Mouse (Mus musculus) MEL (cell line): ENCODE data around the gene Vmn1r222. TPM values are rescaled to one million over a fixed set of nuclear protein-coding genes. Genes with fewer than 3 reads are reported as not detected.
"Not testable (repeated sequence)": the region's sequence is repeated elsewhere in the genome, so short reads cannot be mapped to it uniquely, and the experiment has no call there.

Source experiments
- DNase-seq: peaks from one replicate; pipeline ENCODE4 v3.0.0; 2011; ENCODE audit warnings: low read depth, low spot score
- H3K27ac ChIP-seq: 2 replicates; pipeline ENCODE4 v1.5.1; 2012; ENCODE audit warnings: low read depth, mild to moderate bottlenecking, control low read depth, low read length, moderate library complexity; ENCODE audit not compliant: control insufficient read depth
- H3K27me3 ChIP-seq, 2 experiments: fragments of 150-350 bp in 1 of 2; sonication (generic) in 1 of 2; 2 replicates each; pipeline ENCODE4 v1.6.1; 2012; ENCODE audit warnings: low read length in 2 of 2, mild to moderate bottlenecking in 2 of 2, improper control_type of control experiment in 1 of 2, moderate library complexity in 1 of 2; ENCODE audit not compliant: insufficient read depth in 2 of 2, control insufficient read depth in 1 of 2
- H3K36me3 ChIP-seq, 2 experiments: 2 replicates each; pipeline ENCODE4 v1.6.1; 2012 to 2014; ENCODE audit warnings: low read length in 2 of 2, improper control_type of control experiment in 1 of 2, inconsistent platforms in 1 of 2, mild to moderate bottlenecking in 1 of 2; ENCODE audit not compliant: insufficient read depth in 2 of 2, control insufficient read depth in 1 of 2
- H3K4me1 ChIP-seq, 2 experiments: fragments of 150-350 bp in 1 of 2; sonication (generic) in 1 of 2; 2 replicates each; pipeline ENCODE4 v1.6.1; 2012; ENCODE audit warnings: low read length in 2 of 2, improper control_type of control experiment in 1 of 2, mild to moderate bottlenecking in 1 of 2; ENCODE audit not compliant: insufficient read depth in 2 of 2, control insufficient read depth in 1 of 2
- H3K4me3 ChIP-seq, 2 experiments: fragments of 150-350 bp in 1 of 2; sonication (generic) in 1 of 2; 2 replicates each; pipeline ENCODE4 v1.5.1; 2012; ENCODE audit warnings: low read depth in 2 of 2, low read length in 2 of 2, mild to moderate bottlenecking in 2 of 2, moderate library complexity in 2 of 2, control low read depth in 1 of 2, improper control_type of control experiment in 1 of 2; ENCODE audit not compliant: control insufficient read depth in 1 of 2, insufficient read depth in 1 of 2
- H3K79me2 ChIP-seq: 2 replicates; pipeline ENCODE4 v1.6.1; 2012; ENCODE audit warnings: mild to moderate bottlenecking, low read length, moderate library complexity; ENCODE audit not compliant: control insufficient read depth, poor library complexity, insufficient read depth
- H3K9ac ChIP-seq: 2 replicates; pipeline ENCODE4 v1.6.1; 2012; ENCODE audit warnings: low read depth, mild to moderate bottlenecking, control low read depth, low read length, moderate library complexity; ENCODE audit not compliant: control insufficient read depth, poor library complexity, severe bottlenecking
- H3K9me3 ChIP-seq: fragments of 150-350 bp; sonication (generic); replicated peaks from 2 replicates; pipeline ENCODE4 v1.6.1; 2012; ENCODE audit warnings: mild to moderate bottlenecking, low read length, improper control_type of control experiment, moderate library complexity; ENCODE audit not compliant: insufficient read depth
- CHD2 ChIP-seq: IDR thresholded peaks from 2 replicates; pipeline ENCODE4 v1.6.1; 2011; ENCODE audit warnings: low read length, improper control_type of control experiment
- CTCF ChIP-seq, 3 experiments: IDR thresholded peaks in 2 of 3; conservative IDR thresholded peaks in 1 of 3; 2 replicates each; pipeline ENCODE4 v1.5.1; 2011 to 2012; ENCODE audit warnings: low read length in 3 of 3, low read depth in 2 of 3, mild to moderate bottlenecking in 2 of 3, improper control_type of control experiment in 1 of 3, inconsistent platforms in 1 of 3, mixed read lengths in 1 of 3, moderate library complexity in 1 of 3; ENCODE audit not compliant: control insufficient read depth in 1 of 3, insufficient read depth in 1 of 3, poor library complexity in 1 of 3, severe bottlenecking in 1 of 3
- E2F4 ChIP-seq: IDR thresholded peaks from 2 replicates; pipeline ENCODE4 v1.6.1; 2011; ENCODE audit warnings: low read depth, low read length, improper control_type of control experiment, borderline replicate concordance
- ELF1 ChIP-seq: IDR thresholded peaks from 2 replicates; pipeline ENCODE4 v1.6.1; 2014; ENCODE audit warnings: low read depth, mild to moderate bottlenecking, inconsistent platforms, low read length, improper control_type of control experiment, moderate library complexity
- GATA1 ChIP-seq: IDR thresholded peaks from 2 replicates; pipeline ENCODE4 v1.6.1; 2011; ENCODE audit warnings: low read depth, low read length, improper control_type of control experiment
- HCFC1 ChIP-seq: IDR thresholded peaks from 2 replicates; pipeline ENCODE4 v1.6.1; 2012; ENCODE audit warnings: low read depth, mild to moderate bottlenecking, inconsistent platforms, low read length, improper control_type of control experiment, moderate library complexity
- MYC ChIP-seq: IDR thresholded peaks from 2 replicates; pipeline ENCODE4 v1.6.1; 2011; ENCODE audit warnings: low read depth, mild to moderate bottlenecking, low read length, improper control_type of control experiment, moderate library complexity
- SMC3 ChIP-seq: IDR thresholded peaks from 2 replicates; pipeline ENCODE4 v1.6.1; 2011; ENCODE audit warnings: low read depth, low read length, improper control_type of control experiment
- TBP ChIP-seq: IDR thresholded peaks from 2 replicates; pipeline ENCODE4 v1.8.0; 2011; ENCODE audit warnings: low read depth, low read length, improper control_type of control experiment
- TCF12 ChIP-seq: IDR thresholded peaks from 2 replicates; pipeline ENCODE4 v1.6.1; 2014; ENCODE audit warnings: low read depth, mild to moderate bottlenecking, inconsistent platforms, low read length, improper control_type of control experiment, moderate library complexity
- USF2 ChIP-seq, 2 experiments: IDR thresholded peaks; 2 replicates each; pipeline ENCODE4 v1.6.1; 2011 to 2012; ENCODE audit warnings: improper control_type of control experiment in 2 of 2, low read length in 2 of 2, borderline replicate concordance in 1 of 2, inconsistent platforms in 1 of 2, low read depth in 1 of 2, mild to moderate bottlenecking in 1 of 2; ENCODE audit not compliant: insufficient read depth in 1 of 2
- polyA plus RNA-seq, 2 experiments: library from polyadenylated mRNA; stranded (reverse) in 1 of 2; unstranded in 1 of 2; fragments of >175 nt in 1 of 2; fragments of >200 nt in 1 of 2; gene quantifications; 2 replicates each; pipeline versions ENCODE4 v1.2.1 to v1.2.4; 2012; ENCODE audit warnings: low replicate concordance in 2 of 2, low read depth in 1 of 2; ENCODE audit not compliant: insufficient read length in 2 of 2, insufficient read depth in 1 of 2, missing spikeins in 1 of 2
- total RNA-seq: library from RNA; depleted of rRNA; stranded (reverse); fragments of 300-350 nt; gene quantifications from 2 replicates; pipeline ENCODE4 v1.2.3, GENCODE M21; 2012

Gene Vmn1r222
- total and polyA plus RNA-seq, 3 experiments: not detected

DNA sequence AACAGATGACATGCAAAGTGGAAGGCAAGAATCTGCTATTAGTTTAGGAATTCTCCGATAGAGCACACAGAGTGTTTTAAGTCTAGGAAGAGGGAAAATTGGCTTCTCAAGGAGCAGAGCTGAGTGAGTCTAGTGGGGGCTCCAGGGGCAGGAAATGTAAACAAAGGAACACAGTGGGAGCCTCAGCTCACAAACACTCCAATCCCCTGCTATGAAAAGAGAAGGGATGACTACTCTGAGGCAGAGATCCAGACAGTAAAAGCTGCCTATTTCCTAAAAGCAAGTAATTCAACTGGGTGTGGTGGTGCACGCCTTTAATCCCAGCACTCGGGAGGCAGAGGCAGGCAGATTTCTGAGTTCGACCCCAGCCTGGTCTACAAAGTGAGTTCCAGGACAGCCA lies 43.8 kb upstream of the Vmn1r222 start:
- Histone ChIP-seq H3K9ac (no peak overlapping the region), H3K27me3 (no peaks in the 10 kb centered on the region), H3K79me2 (no peaks in the 10 kb centered on the region), H3K36me3 (no peaks in the 10 kb centered on the region)
- TF ChIP-seq HCFC1: no peak
- no peak for TF ChIP-seq USF2 (IDR thresholded peaks at IDR 0.05; ENCODE audit: borderline replicate concordance in 1 of 2, insufficient read depth in 1 of 2, low read depth in 1 of 2, low read length in 2 of 2)
- no peak for TF ChIP-seq ELF1
- no peak for TF ChIP-seq GATA1
- TF ChIP-seq, all 39 proteins: peak for 0
- Histone ChIP-seq H3K4me3 (no peak overlapping the region), H3K27ac (no peak overlapping the region), H3K9me3 (no peaks in the 10 kb centered on the region), H3K4me1 (no peaks in the 10 kb centered on the region)
- DNase-seq: no peak

DNA sequence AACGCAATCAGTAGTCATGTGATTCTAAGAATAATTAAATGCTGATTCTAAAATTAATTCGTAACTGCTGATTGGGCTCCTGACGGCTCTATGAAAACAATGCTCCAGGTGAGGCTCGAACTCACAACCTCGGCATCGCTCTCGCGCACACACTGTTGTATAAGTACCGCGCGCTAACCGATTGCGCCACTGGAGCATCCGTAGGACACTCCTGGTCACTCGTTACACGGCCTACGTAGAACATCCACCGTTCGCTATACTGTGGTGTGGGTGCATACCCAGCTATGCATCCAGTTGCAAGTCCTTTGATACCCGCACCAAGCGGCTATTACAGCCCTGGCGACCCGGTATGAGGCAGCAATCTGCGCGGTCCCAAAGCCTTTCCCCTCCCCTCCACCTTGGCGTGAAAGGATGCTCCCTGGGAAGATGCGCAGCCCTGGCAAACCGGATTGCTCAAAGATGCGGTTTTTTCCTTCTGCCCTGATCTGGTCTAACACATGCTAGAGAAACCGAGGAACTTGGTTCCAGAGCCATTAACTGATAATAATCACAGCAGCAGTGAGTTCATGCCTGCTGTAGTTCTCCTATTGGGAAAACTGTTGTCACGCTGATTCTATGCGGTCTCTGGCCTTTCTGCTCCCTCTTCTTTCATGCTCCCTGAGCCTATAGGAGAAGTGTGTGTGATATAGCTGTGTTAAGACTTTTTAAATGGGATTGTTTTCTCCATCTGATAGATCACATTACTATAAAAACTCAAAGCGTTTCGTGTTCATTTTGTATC lies 34.8 kb upstream of the Vmn1r222 start:
- H3K27ac ChIP-seq: no peak overlapping the region
- TF ChIP-seq TBP (0 out of 2 replicates have a peak, but pooled peaks have one; percentile 39), E2F4 (no peak)
- DNase-seq: no peak
- no peaks in the 10 kb centered on the region for H3K27me3 ChIP-seq
- no peaks in the 10 kb centered on the region for H3K36me3 ChIP-seq
- H3K79me2 ChIP-seq: no peaks in the 10 kb centered on the region
- no peaks in the 10 kb centered on the region for H3K4me1 ChIP-seq
- H3K4me3 ChIP-seq: no peak overlapping the region
- no peak overlapping the region for H3K9ac ChIP-seq
- no peaks in the 10 kb centered on the region for H3K9me3 ChIP-seq

DNA sequence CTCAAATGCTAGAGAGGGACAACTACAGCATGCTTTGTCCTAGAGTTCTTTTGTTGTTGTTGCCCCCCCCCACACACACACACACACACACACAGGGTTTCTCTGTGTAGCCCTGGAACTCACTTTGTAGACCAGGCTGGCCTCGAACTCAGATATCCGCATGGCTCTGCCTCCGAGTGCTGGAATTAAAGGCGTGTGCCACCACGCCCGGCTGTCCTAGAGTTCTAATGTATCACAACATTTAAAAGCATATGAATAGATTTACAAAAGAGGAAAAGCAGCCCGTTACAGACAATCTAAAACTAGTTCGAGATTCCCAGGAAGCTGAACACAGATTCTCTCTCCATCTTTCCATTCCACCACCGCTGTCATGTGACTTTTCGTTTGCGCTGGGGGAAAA lies 33.9 kb upstream of the Vmn1r222 start:
- Histone ChIP-seq H3K27me3 (no peaks in the 10 kb centered on the region), H3K36me3 (no peaks in the 10 kb centered on the region), H3K9ac (no peak overlapping the region), H3K27ac (no peak overlapping the region), H3K4me1 (no peaks in the 10 kb centered on the region), H3K79me2 (no peaks in the 10 kb centered on the region), H3K4me3 (no peak overlapping the region), H3K9me3 (no peaks in the 10 kb centered on the region)
- no peak for TF ChIP-seq CTCF (IDR thresholded peaks at IDR 0.05 in 2 of 3, conservative IDR thresholded peaks at IDR 0.05 in 1 of 3; ENCODE audit: control insufficient read depth in 1 of 3, insufficient read depth in 1 of 3, low read depth in 2 of 3, low read length in 3 of 3, poor library complexity in 1 of 3, severe bottlenecking in 1 of 3)
- no peak for TF ChIP-seq MYC
- TF ChIP-seq SMC3: no peak
- TF ChIP-seq TCF12: no peak
- no peak for TF ChIP-seq E2F4
- TF ChIP-seq CHD2: no peak
- TF ChIP-seq GATA1: no peak
- no peak for DNase-seq

DNA sequence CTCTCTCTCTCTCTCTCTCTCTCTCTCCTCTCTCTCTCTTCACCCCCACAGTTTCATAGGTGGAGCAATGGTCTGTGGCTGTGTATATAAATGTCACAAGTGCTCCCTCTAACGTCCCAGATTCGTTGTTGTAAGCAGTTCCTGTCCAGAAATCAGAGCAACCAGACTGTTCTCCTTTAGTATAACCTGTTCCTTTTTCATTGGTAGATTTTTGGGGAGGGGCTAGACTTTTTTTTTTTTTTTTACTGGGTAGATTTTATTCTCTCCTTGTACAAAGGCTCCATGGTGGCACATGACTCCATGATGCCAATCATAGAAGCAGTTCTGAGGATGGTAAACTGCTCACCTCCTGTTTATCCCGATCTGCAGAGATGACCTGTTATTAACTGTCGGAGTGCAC lies 33.4 kb upstream of the Vmn1r222 start:
- not testable (repeated sequence) for H3K27me3 ChIP-seq, H3K9me3 ChIP-seq, H3K4me3 ChIP-seq, DNase-seq, H3K27ac ChIP-seq, H3K36me3 ChIP-seq, H3K9ac ChIP-seq, H3K79me2 ChIP-seq, H3K4me1 ChIP-seq

DNA sequence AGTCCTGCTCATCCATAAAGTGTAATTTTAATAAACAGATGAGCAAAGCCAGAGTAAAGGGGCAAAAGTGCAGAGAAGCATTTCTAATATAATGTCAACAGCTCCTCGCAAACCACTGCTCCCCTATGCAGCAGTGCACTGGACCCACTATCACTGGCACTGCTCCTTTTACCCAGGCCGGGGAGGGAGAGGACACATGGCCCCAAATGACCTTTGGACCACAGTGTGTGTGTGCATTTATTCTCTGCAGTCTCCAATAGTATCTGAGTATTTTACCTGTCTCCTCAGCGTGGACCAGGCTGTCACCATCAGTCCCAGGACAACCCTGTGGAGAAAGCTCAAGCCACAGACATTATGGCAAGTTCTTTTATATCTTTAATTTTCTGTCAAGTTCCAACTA lies 32.9 kb upstream of the Vmn1r222 start:
- not testable (repeated sequence) for H3K9me3 ChIP-seq, H3K9ac ChIP-seq, H3K79me2 ChIP-seq, H3K36me3 ChIP-seq, DNase-seq, H3K27me3 ChIP-seq, H3K27ac ChIP-seq, H3K4me1 ChIP-seq, H3K4me3 ChIP-seq
